Mouse (Mus musculus) adrenal gland, postnatal 4 days (tissue): ENCODE measurements around the gene Ppp2r2c. TPM values are rescaled to one million over a fixed set of nuclear protein-coding genes. Genes with fewer than 3 reads are reported as not detected.

Source experiments
- DNase-seq, 2 experiments: peaks; one replicate each; pipeline ENCODE4 v3.0.0; 2021 to 2022; ENCODE audit warnings: low spot score in 2 of 2, mixed read lengths in 2 of 2
- total RNA-seq, 2 experiments: library from RNA; stranded (reverse); gene quantifications; 2 replicates each; pipeline ENCODE4 v1.2.3; 2021

Gene Ppp2r2c
- total RNA-seq, 2 experiments from 2014 or later, result 12.8 to 12.9 TPM

DNA sequence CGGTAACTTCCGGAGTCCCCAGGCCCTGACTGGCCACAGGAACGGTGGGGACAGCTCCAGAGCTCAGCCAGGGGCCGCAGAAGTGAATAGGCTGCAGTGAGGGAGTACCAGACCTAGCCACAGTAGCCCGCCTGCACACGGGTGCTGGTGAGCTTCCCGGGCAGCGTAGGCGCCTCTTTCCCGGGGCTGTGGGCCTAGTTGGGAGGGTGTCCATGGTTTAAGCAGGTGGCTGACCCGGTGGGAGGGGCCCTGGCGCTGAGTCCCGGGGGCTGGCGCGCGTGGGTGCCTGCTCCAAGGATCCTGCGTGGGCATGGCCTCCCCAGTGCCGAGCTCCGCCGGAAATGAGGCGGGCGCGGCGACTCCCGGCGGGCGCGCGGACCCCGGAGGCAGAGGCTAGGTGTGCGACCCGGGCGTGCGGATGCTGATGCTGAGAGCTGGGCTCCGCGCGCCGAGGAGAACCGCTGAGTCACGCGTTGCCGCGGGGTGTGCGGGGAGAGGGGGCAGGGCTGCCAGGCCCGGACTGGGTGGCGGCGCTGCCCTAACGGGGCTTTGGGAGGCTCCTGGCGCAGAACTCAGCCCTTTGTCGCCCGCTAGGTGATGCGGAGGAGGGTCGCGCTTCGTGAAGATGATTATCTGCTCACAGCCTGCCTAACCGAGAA lies 1.4 kb downstream of the Ppp2r2c start:
- DNase-seq, result no peak

DNA sequence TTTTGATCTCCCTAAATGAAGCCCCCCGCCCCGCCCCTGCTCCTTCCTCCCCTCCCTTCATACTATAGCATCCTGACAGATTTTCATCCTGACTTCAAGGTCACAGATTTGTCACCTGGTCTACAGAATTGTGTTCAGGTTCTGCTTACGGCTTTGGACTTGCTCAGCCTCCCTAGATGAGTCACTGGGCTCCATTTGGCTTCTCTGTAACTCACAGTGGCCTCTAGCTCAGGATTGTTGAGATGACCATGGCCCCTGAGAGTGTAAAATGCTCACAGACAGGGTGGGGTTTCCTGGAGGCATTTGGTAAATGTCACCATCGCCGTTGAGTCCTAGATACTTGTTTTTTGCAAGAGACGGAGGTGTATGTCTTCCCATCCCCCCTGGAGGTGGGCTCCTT lies 2.6 kb downstream of the Ppp2r2c start:
- no peak for DNase-seq

DNA sequence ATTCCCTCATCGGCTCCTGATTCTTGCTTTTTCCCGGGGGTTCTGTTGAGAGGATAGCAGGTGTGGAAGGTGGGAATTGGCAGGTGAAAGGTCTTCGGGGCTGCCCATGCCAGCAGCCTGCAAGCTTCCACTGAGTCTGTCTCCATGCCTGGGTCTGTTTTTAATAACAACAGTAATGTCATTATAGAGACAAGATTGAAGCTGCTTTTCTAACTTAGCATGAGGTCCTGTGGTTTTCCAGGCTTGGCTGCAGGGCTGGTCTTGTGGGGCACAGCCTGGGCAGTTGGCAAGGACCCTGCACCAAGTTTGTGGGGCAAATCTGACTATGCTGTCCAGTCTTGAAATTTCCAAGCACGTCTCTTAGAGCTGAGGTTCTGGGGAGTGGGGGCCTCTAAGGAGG lies 7.6 kb downstream of the Ppp2r2c start:
- no peak for DNase-seq

DNA sequence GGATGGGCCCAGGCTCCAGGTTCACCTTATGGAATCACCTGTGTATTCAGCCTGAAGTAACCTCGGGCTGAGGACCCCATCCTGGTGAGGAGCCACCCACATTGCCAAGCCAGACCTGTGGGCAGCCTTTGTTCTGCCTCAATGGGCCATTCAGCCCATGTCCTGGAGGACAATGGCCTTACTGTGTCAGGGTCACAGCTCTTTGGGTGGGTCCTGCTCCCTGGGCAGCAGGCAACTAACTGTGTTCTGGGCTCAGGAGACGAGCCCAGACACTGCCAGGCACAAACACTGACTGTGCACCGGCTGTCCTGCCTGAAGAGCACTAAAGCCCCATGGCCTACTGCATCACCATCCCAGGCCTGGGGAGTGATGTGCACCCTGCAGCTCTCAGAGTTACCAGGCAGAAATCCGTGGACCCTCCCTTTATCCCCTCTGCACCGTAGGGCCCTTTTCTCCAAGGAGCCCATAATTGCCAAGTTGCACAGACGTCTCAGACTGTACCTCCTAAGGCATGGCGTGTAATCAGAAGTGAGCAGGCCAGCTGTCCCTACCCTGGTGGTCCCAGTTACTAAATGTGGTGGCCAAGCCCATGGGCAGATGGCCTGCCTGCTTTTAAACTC lies 8.6 kb downstream of the Ppp2r2c start:
- no peak for DNase-seq

DNA sequence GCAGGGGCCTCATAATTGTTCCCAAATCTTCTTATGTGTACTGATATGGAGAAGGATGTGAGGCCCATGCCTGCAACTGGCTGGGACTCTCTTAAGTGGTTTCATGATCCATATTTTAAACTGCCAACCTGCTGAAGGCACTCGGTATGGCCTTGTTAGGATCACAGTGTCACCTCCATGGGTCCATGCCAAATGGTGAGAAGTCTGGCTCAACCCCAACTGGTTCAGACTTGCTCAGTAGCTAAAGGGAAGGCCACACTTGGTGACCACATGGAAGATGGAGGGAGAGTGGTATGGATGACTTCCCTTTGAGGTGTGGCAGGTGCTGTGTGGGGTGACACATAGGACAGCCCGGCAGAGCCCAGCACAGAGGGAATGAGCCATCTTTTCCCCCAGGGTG lies 9.3 kb downstream of the Ppp2r2c start:
- no peak for DNase-seq

DNA sequence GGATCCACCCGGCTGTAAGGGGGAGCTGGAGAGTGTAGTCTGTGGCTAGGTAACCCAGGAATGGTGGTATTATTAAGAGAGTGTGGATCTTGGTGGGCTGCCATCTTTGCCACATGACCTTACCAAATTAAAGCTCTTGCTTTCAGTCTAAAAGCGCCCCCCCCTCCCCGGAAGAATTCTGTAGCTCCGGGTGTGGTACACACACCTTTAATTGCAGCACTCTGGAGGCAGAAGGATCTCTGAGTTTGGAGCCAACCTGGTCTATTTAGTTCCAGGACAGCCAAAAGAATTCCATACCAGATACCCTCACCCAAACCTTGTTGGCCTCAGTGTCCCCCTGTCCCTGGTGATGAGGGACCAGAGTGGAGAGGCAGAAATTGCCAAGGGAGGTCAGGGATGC lies 10.5 kb downstream of the Ppp2r2c start:
- DNase-seq, result no peak

DNA sequence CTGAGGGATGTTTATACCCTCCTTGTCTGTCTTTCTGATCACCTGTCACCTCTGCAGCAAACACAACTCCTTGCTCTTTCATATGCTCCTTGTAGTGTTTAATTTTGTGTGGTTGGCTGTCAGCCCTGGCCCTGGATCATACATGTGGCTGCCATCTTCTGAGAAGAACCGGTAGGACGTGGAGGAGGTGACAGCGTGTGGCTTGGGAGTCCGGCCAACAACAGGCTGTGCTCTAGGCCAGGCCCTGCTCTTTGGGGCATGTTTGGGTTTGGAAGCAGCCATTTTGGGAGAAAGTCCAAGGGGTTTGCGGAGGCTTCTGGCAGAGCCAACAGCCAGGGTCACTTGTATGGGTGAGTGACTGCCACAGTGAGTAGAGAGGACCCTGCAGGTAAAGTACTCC lies 12.3 kb downstream of the Ppp2r2c start:
- no peak for DNase-seq

DNA sequence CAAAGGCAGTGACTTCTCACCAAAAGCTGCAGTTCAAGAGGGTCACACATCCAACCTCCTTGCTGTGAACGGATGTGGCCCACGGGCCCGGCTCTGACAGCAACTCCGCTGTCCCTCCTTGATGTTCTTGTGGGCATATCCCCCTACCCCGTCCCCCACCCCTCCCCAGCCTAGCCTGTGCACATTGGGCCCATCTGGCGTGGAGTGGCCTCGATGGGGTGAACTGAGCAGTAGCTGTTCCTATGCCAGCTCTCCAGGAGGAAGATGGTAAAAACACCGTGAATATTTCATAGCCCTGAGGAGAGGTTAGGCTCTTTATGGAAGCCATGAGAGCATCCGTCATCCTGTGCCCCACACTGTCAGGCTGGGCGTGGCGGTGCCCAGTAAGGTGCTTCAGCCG lies 15.2 kb downstream of the Ppp2r2c start:
- no peak for DNase-seq

DNA sequence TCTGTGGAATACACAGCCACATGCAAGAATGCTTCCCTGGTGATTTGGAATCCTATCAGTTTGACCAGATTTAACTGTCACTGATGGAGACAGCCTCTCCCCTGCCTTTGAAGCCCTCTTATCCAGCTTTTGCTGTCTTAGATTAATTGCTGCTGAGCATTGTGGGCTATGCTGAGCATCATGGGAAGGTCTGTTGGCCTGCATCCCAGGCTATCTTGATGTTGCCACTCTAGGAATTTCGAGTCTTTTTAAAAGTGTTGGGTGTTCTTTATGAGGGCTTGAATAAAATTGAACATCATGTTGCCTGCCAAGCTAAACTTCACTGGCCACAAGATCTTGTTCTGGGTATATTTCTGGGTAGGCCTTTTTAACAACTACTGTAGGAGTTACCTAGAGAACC lies 16.8 kb downstream of the Ppp2r2c start:
- DNase-seq, result no peak

DNA sequence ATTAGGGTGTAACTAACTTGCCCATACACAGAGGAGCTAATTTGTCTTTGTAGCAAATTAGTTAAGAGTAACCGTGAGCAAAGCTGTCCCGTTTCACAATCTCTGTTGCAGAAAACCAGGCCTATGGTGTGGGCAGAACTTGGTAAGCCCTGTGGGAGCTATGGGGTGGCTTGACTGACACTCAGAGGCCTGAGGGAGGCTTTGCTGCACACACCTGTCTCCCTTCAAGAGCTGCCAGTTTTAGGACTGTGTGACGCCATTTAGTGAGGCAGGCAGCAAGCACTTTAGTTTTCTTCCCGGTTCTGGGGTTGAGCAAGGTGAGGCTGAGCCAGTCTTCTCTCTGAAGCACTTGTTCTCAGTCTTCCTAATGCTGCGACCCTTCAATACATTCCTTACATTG lies 17.3 kb downstream of the Ppp2r2c start:
- no peak for DNase-seq

DNA sequence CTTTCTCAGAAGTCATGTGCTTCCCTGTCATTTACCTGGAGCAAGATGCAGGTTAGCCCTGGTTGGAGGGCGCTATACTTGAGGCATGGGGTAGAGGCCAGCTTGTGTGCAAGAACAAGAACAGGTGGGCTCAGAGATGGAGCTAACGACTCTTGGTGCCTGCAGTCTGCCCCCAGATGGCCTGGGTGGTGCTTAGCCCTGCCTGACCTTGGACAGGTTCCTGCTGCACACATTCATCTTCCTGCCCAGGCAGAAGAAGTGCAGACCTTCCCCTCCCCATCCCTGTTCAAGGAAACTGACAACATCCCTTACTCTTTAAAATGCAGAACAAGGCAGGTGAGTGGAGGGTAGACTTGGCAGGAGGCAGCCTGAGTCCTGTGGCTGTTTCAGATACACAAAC lies 18.0 kb downstream of the Ppp2r2c start:
- DNase-seq, result no peak

DNA sequence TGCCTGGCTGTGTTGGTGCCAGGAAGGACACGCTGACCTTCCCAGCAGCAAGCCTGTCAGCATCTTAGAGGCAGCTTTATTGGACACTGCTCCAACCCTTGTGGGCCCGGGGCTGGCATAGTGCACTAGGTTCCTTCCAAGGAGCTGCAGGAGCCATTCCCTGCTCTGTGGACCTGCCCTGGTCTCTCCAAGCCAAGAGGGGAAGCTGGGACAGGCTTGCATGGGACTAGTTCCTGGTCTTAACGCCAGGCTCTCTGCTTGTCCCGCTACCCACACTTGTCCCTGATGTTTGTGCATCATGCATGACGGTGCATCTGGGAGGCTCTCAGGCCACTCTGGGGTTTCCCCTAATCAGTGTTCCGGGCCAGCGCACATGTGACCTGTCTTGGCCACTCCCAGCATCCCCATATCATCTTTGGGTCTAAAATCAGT lies 18.6 kb downstream of the Ppp2r2c start:
- DNase-seq, result no peak

DNA sequence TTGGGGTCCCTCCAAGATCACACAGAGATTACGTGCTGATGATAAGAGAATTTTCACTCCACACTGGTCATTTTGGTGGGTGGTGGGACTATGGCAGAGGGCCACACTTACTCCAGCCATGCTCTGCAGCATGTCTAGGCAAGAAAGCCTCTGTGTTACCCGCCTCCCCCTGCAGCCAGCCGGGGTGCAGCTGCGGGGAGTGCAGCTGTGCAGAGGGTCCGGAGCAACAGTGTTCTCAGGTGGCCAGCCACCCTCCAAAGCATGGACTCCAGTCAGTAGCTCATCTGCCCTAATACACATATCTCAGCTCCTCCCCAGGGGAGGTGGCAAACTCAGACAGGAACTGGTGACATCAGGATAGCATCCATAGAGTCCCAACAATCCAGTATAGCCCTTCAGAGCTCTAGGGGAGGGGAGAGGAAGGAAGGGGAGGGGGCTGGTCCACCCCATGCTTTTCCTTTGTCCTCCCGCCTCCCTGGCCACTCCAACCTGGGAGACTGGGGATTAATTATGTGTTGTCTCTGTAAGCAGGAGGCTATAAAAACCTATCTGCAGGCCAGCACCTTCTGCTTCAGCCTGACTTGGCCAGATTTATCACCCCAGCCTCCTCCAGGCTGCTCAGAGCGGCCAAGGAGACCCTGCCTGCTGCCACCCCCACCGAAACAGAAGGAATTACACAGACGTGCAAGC lies 19.1 kb downstream of the Ppp2r2c start:
- DNase-seq, result no peak

DNA sequence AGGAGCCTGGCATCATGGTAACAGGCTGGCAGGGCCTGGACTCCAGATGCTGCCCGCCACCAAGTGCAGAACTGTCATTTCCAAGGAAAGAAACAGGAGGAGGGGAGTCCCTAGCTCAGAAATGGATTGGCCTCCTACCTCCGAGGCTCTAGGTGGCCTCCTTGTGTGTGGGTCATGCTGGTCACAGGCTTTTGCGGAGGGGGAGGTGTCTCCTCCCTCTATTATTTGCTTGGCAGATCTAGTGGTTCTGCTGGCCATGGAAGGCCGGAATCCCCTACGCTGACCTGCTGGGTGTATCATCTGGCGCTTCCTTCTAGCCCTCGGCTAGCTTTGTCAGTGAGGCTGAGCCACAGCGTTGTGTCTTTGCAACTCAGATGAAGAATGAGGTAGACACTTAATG lies 20.2 kb downstream of the Ppp2r2c start:
- DNase-seq, result no peak

DNA sequence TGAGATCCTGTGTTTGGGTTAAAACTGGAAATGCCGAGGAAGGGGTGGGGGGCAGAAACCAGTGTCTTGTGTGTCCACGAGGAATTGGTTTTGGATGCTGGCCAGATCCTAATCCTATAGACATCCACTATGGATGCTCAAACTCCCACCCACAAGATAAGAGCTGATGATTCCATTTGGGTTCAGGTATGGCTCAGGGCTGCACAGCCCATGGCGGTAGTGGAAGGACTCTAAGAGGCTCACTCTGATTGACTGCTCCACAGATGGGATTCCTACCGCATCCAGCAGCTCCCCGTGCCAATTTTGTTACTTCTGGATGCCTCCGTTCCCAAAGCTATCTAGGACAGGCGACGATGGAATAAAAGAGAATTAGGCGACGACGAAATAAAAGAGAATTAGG lies 20.6 kb downstream of the Ppp2r2c start:
- DNase-seq, result no peak

DNA sequence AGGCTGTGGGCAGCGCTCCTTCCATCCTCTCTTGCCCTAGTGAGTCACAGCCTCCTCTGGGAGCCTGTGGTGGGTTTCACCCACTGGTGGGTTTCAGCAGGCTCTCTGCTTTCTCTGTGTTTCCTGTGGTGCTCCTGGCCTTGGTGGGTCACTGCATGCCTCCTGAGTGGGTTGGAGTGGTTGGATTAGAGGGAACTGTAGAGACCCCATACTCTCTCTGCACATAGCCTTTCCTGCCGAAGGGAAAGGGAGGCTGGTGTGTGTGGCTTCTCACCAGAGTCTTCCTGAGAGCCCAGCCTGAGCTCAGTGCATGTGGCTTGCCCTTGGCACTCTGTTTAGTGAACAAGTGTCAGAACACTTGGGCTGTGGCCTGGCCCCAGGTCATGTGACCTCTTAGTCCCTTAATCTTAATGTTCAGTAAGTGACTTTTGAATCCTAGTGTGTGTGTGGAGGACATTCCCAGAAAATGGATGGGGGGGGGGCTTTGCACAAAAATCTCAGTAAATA lies 21.1 kb downstream of the Ppp2r2c start:
- DNase-seq, result no peak

DNA sequence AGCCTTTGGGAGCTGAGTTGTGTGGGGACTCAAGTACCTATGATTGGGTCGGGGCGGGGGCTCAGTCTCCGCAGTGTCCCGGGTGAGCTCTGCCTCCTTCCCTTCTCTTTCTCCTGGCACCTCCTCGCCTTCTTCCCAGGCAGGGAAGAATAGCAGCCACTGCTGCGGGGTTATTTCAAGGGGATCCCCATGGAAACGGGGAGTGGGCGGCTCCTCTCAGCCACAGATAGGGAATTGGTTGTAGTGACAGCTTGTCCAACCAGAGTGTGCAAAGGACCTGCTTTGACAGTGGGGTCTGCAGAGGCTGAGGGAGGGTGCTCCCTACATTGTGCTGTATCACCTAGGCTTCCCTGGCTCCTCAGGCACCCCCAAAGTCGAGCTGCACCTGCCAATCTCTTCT lies 22.5 kb downstream of the Ppp2r2c start:
- DNase-seq, result no peak

DNA sequence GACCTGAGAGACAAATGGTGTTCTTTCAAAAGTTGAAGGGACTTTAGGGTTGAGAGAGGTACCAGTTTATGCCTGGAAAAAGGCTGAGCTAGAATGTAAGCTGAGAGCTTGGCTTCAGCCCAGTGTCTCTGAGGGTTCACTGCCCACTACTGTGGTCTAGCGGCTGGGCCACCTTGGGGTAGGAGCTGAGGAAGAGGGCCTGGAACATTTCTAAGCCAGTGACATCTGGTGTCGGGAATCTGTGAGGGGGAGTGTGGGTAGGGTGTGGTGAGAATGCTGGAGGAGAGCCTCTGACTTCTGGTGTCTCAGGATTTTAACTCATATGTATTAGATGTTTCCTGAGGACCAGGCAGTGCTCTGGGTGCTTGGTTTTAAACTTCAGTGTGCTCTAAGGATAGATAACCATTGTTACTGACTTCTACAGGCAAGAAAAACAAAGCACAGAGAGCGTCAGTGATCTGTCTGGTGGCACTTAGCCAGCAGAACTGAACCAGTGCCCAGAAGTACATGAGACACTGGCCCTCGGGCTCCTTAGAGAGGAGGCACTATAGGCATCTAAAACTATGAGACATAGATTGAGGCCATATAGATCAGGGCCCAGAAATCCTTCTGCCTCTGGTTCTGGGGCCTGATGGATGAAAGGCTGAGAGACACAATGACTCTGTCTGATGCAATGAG lies 23.6 kb downstream of the Ppp2r2c start:
- no peak for DNase-seq

DNA sequence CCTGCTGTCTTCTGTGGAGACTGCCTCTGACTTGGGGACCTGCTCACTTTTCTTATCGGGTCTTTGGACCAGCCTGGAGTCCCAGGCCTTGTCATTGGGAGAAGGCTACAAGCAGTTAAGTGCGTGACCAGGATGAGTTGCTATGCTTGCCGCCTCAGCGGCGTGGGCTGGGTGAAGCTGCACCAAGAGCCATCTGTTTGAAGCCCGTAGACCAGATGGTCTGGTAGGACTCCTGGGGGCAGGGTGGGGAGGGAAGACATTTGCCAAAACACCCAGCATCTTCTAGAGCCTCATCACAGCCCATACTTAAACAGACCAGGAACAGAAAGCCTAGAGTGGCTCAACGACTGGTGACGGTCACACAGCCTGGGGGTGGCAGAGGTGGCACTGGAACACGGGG lies 24.9 kb downstream of the Ppp2r2c start:
- DNase-seq, result no peak

DNA sequence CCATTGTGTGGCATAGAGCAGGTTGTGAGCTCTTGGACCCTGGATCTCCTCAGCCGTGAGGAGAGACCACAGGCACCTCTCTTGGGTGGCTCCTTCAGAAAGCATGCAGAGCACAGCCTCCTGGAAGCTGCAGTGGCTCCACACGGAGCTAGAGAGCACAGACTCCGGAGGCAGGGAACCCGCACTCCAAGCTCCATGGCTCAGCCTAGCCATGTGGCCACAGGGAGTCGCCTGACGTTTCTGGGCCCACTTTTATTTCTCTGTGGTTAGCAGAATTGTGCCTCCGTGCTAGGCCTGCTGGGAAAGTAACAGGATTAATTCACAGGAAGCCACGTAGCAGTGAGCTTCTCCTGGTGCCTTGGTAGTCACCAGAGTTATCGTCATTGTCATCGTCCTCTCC lies 25.8 kb downstream of the Ppp2r2c start:
- no peak for DNase-seq

DNA sequence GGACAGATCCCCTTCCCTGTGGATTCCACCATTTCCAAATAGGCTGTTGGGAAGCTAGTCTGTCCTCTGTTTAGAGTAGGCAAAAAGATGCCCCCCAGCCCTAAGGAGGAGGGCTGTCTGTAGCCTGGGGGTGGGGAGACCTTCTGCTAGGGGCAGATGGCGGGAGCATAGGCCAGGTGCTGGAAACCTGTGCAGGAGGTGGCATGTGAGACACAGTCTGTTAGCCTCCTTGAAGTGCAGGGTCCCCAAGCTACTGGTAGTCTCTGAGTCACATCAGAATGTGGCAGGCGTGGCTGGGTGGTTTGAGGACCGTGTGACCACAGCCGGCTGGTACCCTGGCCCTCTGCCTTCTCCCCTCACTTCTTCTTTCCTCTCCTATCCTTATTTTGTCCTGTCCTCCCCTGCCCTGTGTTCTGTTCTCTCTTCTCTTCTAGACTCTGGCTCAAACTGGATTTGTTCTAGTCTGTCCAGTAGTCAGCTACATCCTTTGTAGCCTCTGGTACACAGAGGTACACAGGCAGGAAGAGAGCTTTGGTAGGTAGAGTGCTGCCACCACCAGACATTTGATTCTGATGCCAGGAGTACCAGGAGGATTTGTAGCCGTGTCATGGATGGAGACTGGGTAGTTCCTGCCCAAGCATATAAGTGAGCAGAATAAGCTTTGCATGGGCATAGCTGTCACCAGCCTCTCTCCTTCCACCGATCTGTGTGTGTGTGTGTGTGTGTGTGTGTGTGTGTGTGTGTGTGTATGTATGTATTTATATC lies 26.5 kb downstream of the Ppp2r2c start:
- DNase-seq, result no peak
